8 mouse cellular contexts compared by ENCODE assay signal in the genomic region with DNA sequence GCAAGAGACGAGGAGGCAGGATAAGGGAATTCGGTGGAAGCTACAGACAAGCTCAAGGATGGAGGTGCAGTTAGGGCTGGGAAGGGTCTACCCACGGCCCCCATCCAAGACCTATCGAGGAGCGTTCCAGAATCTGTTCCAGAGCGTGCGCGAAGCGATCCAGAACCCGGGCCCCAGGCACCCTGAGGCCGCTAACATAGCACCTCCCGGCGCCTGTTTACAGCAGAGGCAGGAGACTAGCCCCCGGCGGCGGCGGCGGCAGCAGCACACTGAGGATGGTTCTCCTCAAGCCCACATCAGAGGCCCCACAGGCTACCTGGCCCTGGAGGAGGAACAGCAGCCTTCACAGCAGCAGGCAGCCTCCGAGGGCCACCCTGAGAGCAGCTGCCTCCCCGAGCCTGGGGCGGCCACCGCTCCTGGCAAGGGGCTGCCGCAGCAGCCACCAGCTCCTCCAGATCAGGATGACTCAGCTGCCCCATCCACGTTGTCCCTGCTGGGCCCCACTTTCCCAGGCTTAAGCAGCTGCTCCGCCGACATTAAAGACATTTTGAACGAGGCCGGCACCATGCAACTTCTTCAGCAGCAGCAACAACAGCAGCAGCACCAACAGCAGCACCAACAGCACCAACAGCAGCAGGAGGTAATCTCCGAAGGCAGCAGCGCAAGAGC. TPM values are rescaled to one million over a fixed set of nuclear protein-coding genes. Genes with fewer than 3 reads are reported as not detected.
DNase-seq lines count a peak whose midpoint lies in the region; ATAC-seq and TF ChIP-seq lines count a peak whose summit lies in the region.

No protein-coding gene starts in this region.

- H3K9ac ChIP-seq in heart, embryonic 11.5 days (ENCODE audit: low read depth, low read length): no peak overlapping the region

- H3K4me2 ChIP-seq in heart, embryonic 11.5 days: peak overlapping the region; percentile 67

- ATAC-seq in heart, embryonic 11.5 days (replicated peaks; ENCODE audit: insufficient number of reproducible peaks, low FRiP score, low TSS enrichment): no peak
- ATAC-seq in megakaryocyte progenitor cell, adult 5-6 weeks (replicated peaks; ENCODE audit: poor library complexity): peak; percentile 27

- H3K27me3 ChIP-seq in heart, embryonic 11.5 days (ENCODE audit: control insufficient read depth, insufficient read depth, low read length): peaks cover 35% of the 10 kb centered on the region
- H3K27me3 ChIP-seq in kidney, adult 2 months (replicated peaks; ENCODE audit: control insufficient read depth, insufficient read depth, low read length): no peaks in the 10 kb centered on the region
- peaks cover 2% of the 10 kb centered on the region; the same call in 1 of the 2 replicates for H3K27me3 ChIP-seq in small intestine, adult 2 months (ENCODE audit: control insufficient read depth, insufficient read depth, low read length)

- WGBS in heart, embryonic 11.5 days (ENCODE audit: insufficient replicate concordance): 27% methylated on average over 24 of the region's 30 CpGs
- under 1% methylated on average over 30 of the region's 30 CpGs for WGBS in kidney, adult 2 months
- WGBS in small intestine, adult 2 months: 9% methylated on average over 30 of the region's 30 CpGs

- peak; percentile 3 for DNase-seq in urinary bladder, postnatal 14 days (ENCODE audit: low spot score)
- no peak for DNase-seq in urinary bladder, postnatal 10 days (ENCODE audit: low spot score)
- peak; percentile 25 for DNase-seq in embryo, embryonic 11 days
- DNase-seq in kidney, adult 2 months: peak; percentile 19
- no peak for DNase-seq in spleen, postnatal 14 days (ENCODE audit: low spot score in 2 of 2)

- no peaks in the 10 kb centered on the region for H3K36me3 ChIP-seq in heart, embryonic 11.5 days (ENCODE audit: control insufficient read depth, insufficient read depth, low read length)
- no peaks in the 10 kb centered on the region for H3K36me3 ChIP-seq in kidney, adult 2 months (ENCODE audit: control insufficient read depth, insufficient read depth, low read length)
- H3K36me3 ChIP-seq in small intestine, adult 2 months (ENCODE audit: control insufficient read depth, insufficient read depth, low read length): no peaks in the 10 kb centered on the region

- no peaks in the 10 kb centered on the region for H3K4me1 ChIP-seq in heart, embryonic 11.5 days (ENCODE audit: control insufficient read depth, insufficient read depth, low read length)
- no peaks in the 10 kb centered on the region; the same call in 1 of the 2 replicates for H3K4me1 ChIP-seq in kidney, adult 2 months (ENCODE audit: control insufficient read depth, insufficient read depth, low read length)
- no peaks in the 10 kb centered on the region for H3K4me1 ChIP-seq in small intestine, adult 2 months (ENCODE audit: control insufficient read depth, insufficient read depth, insufficient read length, low read length)

- H3K27ac ChIP-seq in heart, embryonic 11.5 days (ENCODE audit: low read depth, low read length): no peak overlapping the region
- 0 out of 2 replicates have a peak overlapping the region, but pooled peaks have one; percentile 2 for H3K27ac ChIP-seq in kidney, adult 2 months (ENCODE audit: insufficient read depth, low read depth, low read length)
- H3K27ac ChIP-seq in small intestine, adult 2 months (ENCODE audit: insufficient read depth, low read depth, low read length): no peak overlapping the region

- peak overlapping the region; percentile 39 for H3K4me3 ChIP-seq in heart, embryonic 11.5 days (ENCODE audit: low read depth, low read length)
- H3K4me3 ChIP-seq in kidney, adult 2 months (ENCODE audit: insufficient read depth, low read depth, low read length): peak overlapping the region; percentile 67
- peak overlapping the region; percentile 47 for H3K4me3 ChIP-seq in small intestine, adult 2 months (ENCODE audit: low read depth, low read length)

- no peak for TF ChIP-seq CTCF in kidney, adult 2 months (conservative IDR thresholded peaks at IDR 0.05; ENCODE audit: insufficient read depth, insufficient read length, low read depth, low read length)
- no peak for TF ChIP-seq CTCF in small intestine, adult 2 months (IDR thresholded peaks at IDR 0.05; ENCODE audit: extremely low read depth, insufficient read length, insufficient replicate concordance, low read depth, low read length)

- TF ChIP-seq POLR2A in kidney, adult 2 months (IDR thresholded peaks at IDR 0.05; ENCODE audit: low read depth, low read length): no peak
- no peak for TF ChIP-seq POLR2A in small intestine, adult 2 months (IDR thresholded peaks at IDR 0.05; ENCODE audit: low read depth, low read length)

- no peaks in the 10 kb centered on the region for H3K9me3 ChIP-seq in heart, embryonic 11.5 days (replicated peaks; ENCODE audit: control insufficient read depth, low read length)

RNA-seq across cellular contexts. Expression of a gene that starts 1.3 kb away (rescaled TPM):
- 0.03 and 0.04 TPM in 2 replicates for polyA plus RNA-seq in heart, embryonic 11.5 days (2014; fragmentation: Nextera tagmentation; extraction: Ambion mirVana)
- 3.6 and 4.5 TPM in 2 replicates for polyA plus RNA-seq in kidney, adult 2 months (2012; rRNA removed)
- total RNA-seq in megakaryocyte progenitor cell, adult 5-6 weeks (2015): 0.05 TPM in 1 of 2 replicates, not detected in the other
- not detected in 2 replicates for total RNA-seq in megakaryocyte progenitor cell, adult 5-6 weeks (2017)
- 0.06 and 0.08 TPM in 2 replicates for polyA plus RNA-seq in small intestine, adult 2 months (2012; rRNA removed)

Comparison
In these comparisons a context has a peak if more than half of its experiments do, and no peak if none do; other contexts are left out.
1. DNase-seq: peak in urinary bladder, postnatal 14 days (single experiment), embryo, embryonic 11 days (single experiment) and kidney, adult 2 months (single experiment); none in urinary bladder, postnatal 10 days (single experiment) and spleen, postnatal 14 days (0 of 2).
2. Peak in every context shown above with its lines, with median percentiles within 50 percentile points of each other: H3K4me3 ChIP-seq.